Mouse (Mus musculus) brain, embryonic 14.5 days (tissue): ENCODE measurements around the gene Cdk19.

Experiments used
- CTCF ChIP-seq: fragments of 200-500 bp; IDR thresholded peaks from 2 replicates; pipeline ENCODE4 v1.5.1; 2012; ENCODE audit warnings: inconsistent platforms, mild to moderate bottlenecking, moderate library complexity, borderline replicate concordance; ENCODE audit not compliant: insufficient read depth, insufficient read length; ENCODE audit errors: extremely low read depth
- POLR2A ChIP-seq: fragments of 200-500 bp; IDR thresholded peaks from 2 replicates; pipeline ENCODE4 v1.6.1; 2012; ENCODE audit warnings: mild to moderate bottlenecking, inconsistent platforms, borderline replicate concordance; ENCODE audit not compliant: poor library complexity, insufficient read depth, insufficient read length, severe bottlenecking; ENCODE audit errors: extremely low read depth

- TF ChIP-seq POLR2A = no peak
- no peak for TF ChIP-seq CTCF
These were observed 23.6 kb downstream of the Cdk19 start for GRCm38 (mm10) chr10:40363004-40363403.
